ENCODE assay signal across 8 mouse cellular contexts in genomic region chr7:16913806-16914452, GRCm38 (mm10). TPM values are rescaled to one million over a fixed set of nuclear protein-coding genes. Genes with fewer than 3 reads are reported as not detected.
DNase-seq lines count a peak whose midpoint lies in the region; ATAC-seq and TF ChIP-seq lines count a peak whose summit lies in the region.

No protein-coding gene starts in this region.

- intact Hi-C loops in left cerebral cortex, adult 2 months (cut with DNase I), result loop anchor here (1.0 to 5.0 kb wide), 2 partner anchors 19 to 167 kb away; no protein-coding TSS in a partner anchor
- intact Hi-C loops in left cerebral cortex, postnatal 4 days (cut with DNase I), result no loop called here

- DNase-seq in left cerebral cortex, adult 2 months (ENCODE audit: extremely low spot score in 1 of 2, low spot score in 2 of 2), result peak; percentile 73 to 79
- DNase-seq in left cerebral cortex, adult 8-10 months (ENCODE audit: low spot score in 2 of 2), result no peak
- peak; percentile 69 for DNase-seq in cerebellum, adult 11-12 months
- peak; percentile 74 for DNase-seq in left cerebral cortex, postnatal 4 days
- DNase-seq in mesoderm, embryonic 11.5 days (ENCODE audit: low read depth, low spot score), result peak; percentile 83
- DNase-seq in spleen, adult 2 months (ENCODE audit: low read depth in 1 of 2, low spot score in 2 of 2), result peak; percentile 40 to 68

- WGBS in forebrain, embryonic 15.5 days, result 41% methylated on average over 10 of the region's 10 CpGs
- 33% methylated on average over 10 of the region's 10 CpGs for WGBS in hindbrain, embryonic 15.5 days
- WGBS in spleen, adult 2 months, result 42% methylated on average over 10 of the region's 10 CpGs

- no peak overlapping the region for H3K4me3 ChIP-seq in left cerebral cortex, adult 2 months
- H3K4me3 ChIP-seq in forebrain, embryonic 15.5 days, result no peak overlapping the region
- no peak overlapping the region for H3K4me3 ChIP-seq in hindbrain, embryonic 15.5 days
- H3K4me3 ChIP-seq in spleen, adult 2 months (ENCODE audit: extremely low read depth, insufficient read depth, insufficient read length), result no peak overlapping the region

- H3K27ac ChIP-seq in left cerebral cortex, adult 2 months, result no peak overlapping the region
- H3K27ac ChIP-seq in forebrain, embryonic 15.5 days (replicated peaks), result peak overlapping the region; percentile 29; the same call in 1 of the 2 replicates
- 0 out of 2 replicates have a peak overlapping the region, but pooled peaks have one; percentile 19 for H3K27ac ChIP-seq in hindbrain, embryonic 15.5 days (replicated peaks)
- H3K27ac ChIP-seq in spleen, adult 2 months (ENCODE audit: insufficient read depth, low read length), result no peak overlapping the region

- peaks cover 7% of the 10 kb centered on the region for H3K4me1 ChIP-seq in forebrain, embryonic 15.5 days
- H3K4me1 ChIP-seq in hindbrain, embryonic 15.5 days (replicated peaks), result peaks cover 19% of the 10 kb centered on the region
- no peaks in the 10 kb centered on the region for H3K4me1 ChIP-seq in spleen, adult 2 months (ENCODE audit: control insufficient read depth, insufficient read depth, insufficient read length)

- peak; percentile 92 for TF ChIP-seq CTCF in left cerebral cortex, adult 2 months (IDR thresholded peaks at IDR 0.05)
- TF ChIP-seq CTCF in spleen, adult 2 months (IDR thresholded peaks at IDR 0.05; ENCODE audit: extremely low read depth, insufficient read depth, insufficient read length, insufficient replicate concordance), result peak; percentile 92

- no peak for TF ChIP-seq POLR2A in spleen, adult 2 months (IDR thresholded peaks at IDR 0.05; ENCODE audit: low read depth, low read length)

- peaks cover 45% of the 10 kb centered on the region for H3K36me3 ChIP-seq in forebrain, embryonic 15.5 days
- H3K36me3 ChIP-seq in hindbrain, embryonic 15.5 days, result peaks cover 47% of the 10 kb centered on the region
- H3K36me3 ChIP-seq in spleen, adult 2 months (ENCODE audit: control insufficient read depth, insufficient read depth, low read length), result peaks cover 33% of the 10 kb centered on the region

- H3K9ac ChIP-seq in forebrain, embryonic 15.5 days (replicated peaks), result no peak overlapping the region
- no peak overlapping the region for H3K9ac ChIP-seq in hindbrain, embryonic 15.5 days

- peak; percentile 55 for ATAC-seq in forebrain, embryonic 15.5 days (replicated peaks)
- ATAC-seq in hindbrain, embryonic 15.5 days (ENCODE audit: low FRiP score, low read depth), result peak; percentile 52

- no peak overlapping the region for H3K4me2 ChIP-seq in forebrain, embryonic 15.5 days (replicated peaks)
- H3K4me2 ChIP-seq in hindbrain, embryonic 15.5 days, result no peak overlapping the region

- no peaks in the 10 kb centered on the region for H3K9me3 ChIP-seq in forebrain, embryonic 15.5 days
- no peaks in the 10 kb centered on the region for H3K9me3 ChIP-seq in hindbrain, embryonic 15.5 days

- no peaks in the 10 kb centered on the region for H3K27me3 ChIP-seq in forebrain, embryonic 15.5 days
- no peaks in the 10 kb centered on the region for H3K27me3 ChIP-seq in hindbrain, embryonic 15.5 days
- H3K27me3 ChIP-seq in spleen, adult 2 months (ENCODE audit: control insufficient read depth, insufficient read depth, low read length), result no peaks in the 10 kb centered on the region

RNA-seq across cellular contexts. Expression of gene Ptgir, which starts 7.6 kb away (rescaled TPM):
- total RNA-seq in left cerebral cortex, adult 2 months (2021), result under 1 TPM; 0.11 to 0.21 TPM
- total RNA-seq in left cerebral cortex, adult 8-10 months (2022), result under 1 TPM in 3 of 4 experiments, not detected in 1; 0.11 to 0.16 (median 0.13) TPM
- polyA plus RNA-seq in forebrain, embryonic 15.5 days (2015; fragmentation: Nextera tagmentation; extraction: Ambion mirVana), result 0.13 and 0.29 TPM in 2 replicates
- 0.13 and 0.52 TPM in 2 replicates for polyA plus RNA-seq in hindbrain, embryonic 15.5 days (2015; fragmentation: Nextera tagmentation; extraction: Ambion mirVana)
- total RNA-seq in left cerebral cortex, postnatal 4 days (2021), result not detected
- 9.2 and 14.9 TPM in 2 replicates for polyA plus RNA-seq in spleen, adult 2 months (2012; rRNA removed)

RNA-seq across cellular contexts. Expression of gene Calm3, which starts 10.0 kb away (rescaled TPM):
- total RNA-seq in left cerebral cortex, adult 2 months (2021), result 1,000 to 10,000 TPM; 1,732 to 1,834 TPM
- total RNA-seq in left cerebral cortex, adult 8-10 months (2022), result 1,000 to 10,000 TPM; 1,595 to 1,874 (median 1,737) TPM
- 291 and 305 TPM in 2 replicates for polyA plus RNA-seq in forebrain, embryonic 15.5 days (2015; fragmentation: Nextera tagmentation; extraction: Ambion mirVana)
- 382 and 391 TPM in 2 replicates for polyA plus RNA-seq in hindbrain, embryonic 15.5 days (2015; fragmentation: Nextera tagmentation; extraction: Ambion mirVana)
- 1,000 to 10,000 TPM; 1,235 to 1,345 TPM for total RNA-seq in left cerebral cortex, postnatal 4 days (2021)
- 166 and 198 TPM in 2 replicates for polyA plus RNA-seq in spleen, adult 2 months (2012; rRNA removed)

RNA-seq across cellular contexts. Expression of gene Gng8, which starts 22.3 kb away (rescaled TPM):
- 1 to 10 TPM; 1.8 to 2.7 TPM for total RNA-seq in left cerebral cortex, adult 2 months (2021)
- 1 to 10 TPM; 2.1 to 3.5 (median 3.5) TPM for total RNA-seq in left cerebral cortex, adult 8-10 months (2022)
- 4.4 TPM in 2 replicates for polyA plus RNA-seq in forebrain, embryonic 15.5 days (2015; fragmentation: Nextera tagmentation; extraction: Ambion mirVana)
- 1.3 and 5.3 TPM in 2 replicates for polyA plus RNA-seq in hindbrain, embryonic 15.5 days (2015; fragmentation: Nextera tagmentation; extraction: Ambion mirVana)
- total RNA-seq in left cerebral cortex, postnatal 4 days (2021), result 1 to 10 TPM; 1.2 to 1.7 TPM
- 7.9 and 8.6 TPM in 2 replicates for polyA plus RNA-seq in spleen, adult 2 months (2012; rRNA removed)

RNA-seq across cellular contexts. Expression of gene Pnmal2, which starts 30.6 kb away (rescaled TPM):
- total RNA-seq in left cerebral cortex, adult 2 months (2021), result 100 to 1,000 TPM; 304 to 311 TPM
- 100 to 1,000 TPM; 270 to 304 (median 294) TPM for total RNA-seq in left cerebral cortex, adult 8-10 months (2022)
- polyA plus RNA-seq in forebrain, embryonic 15.5 days (2015; fragmentation: Nextera tagmentation; extraction: Ambion mirVana), result 87.4 and 102 TPM in 2 replicates
- polyA plus RNA-seq in hindbrain, embryonic 15.5 days (2015; fragmentation: Nextera tagmentation; extraction: Ambion mirVana), result 142 and 150 TPM in 2 replicates
- 100 to 1,000 TPM; 169 to 194 TPM for total RNA-seq in left cerebral cortex, postnatal 4 days (2021)
- polyA plus RNA-seq in spleen, adult 2 months (2012; rRNA removed), result 1.3 and 2.0 TPM in 2 replicates

RNA-seq across cellular contexts. Expression of gene Dact3, which starts 38.8 kb away (rescaled TPM):
- 100 to 1,000 TPM; 188 to 196 TPM for total RNA-seq in left cerebral cortex, adult 2 months (2021)
- total RNA-seq in left cerebral cortex, adult 8-10 months (2022), result 100 to 1,000 TPM; 163 to 169 (median 166) TPM
- 3.3 and 3.4 TPM in 2 replicates for polyA plus RNA-seq in forebrain, embryonic 15.5 days (2015; fragmentation: Nextera tagmentation; extraction: Ambion mirVana)
- 5.1 and 5.6 TPM in 2 replicates for polyA plus RNA-seq in hindbrain, embryonic 15.5 days (2015; fragmentation: Nextera tagmentation; extraction: Ambion mirVana)
- 10 to 100 TPM; 57.6 to 61.8 TPM for total RNA-seq in left cerebral cortex, postnatal 4 days (2021)
- 9.2 and 18.1 TPM in 2 replicates for polyA plus RNA-seq in spleen, adult 2 months (2012; rRNA removed)

Comparison
In these comparisons a context has a peak if more than half of its experiments do, and no peak if none do; other contexts are left out.
1. DNase-seq: peak in left cerebral cortex, adult 2 months (2 of 2), cerebellum, adult 11-12 months (single experiment), left cerebral cortex, postnatal 4 days (single experiment), mesoderm, embryonic 11.5 days (single experiment) and spleen, adult 2 months (2 of 2); none in left cerebral cortex, adult 8-10 months (0 of 2).
2. H3K27ac ChIP-seq: peak in forebrain, embryonic 15.5 days (single experiment) and hindbrain, embryonic 15.5 days (single experiment); none in left cerebral cortex, adult 2 months (single experiment) and spleen, adult 2 months (single experiment).